Mouse (Mus musculus): Measurements from ENCODE around the gene Gm17654.
"Not testable (repeated sequence)": the region's sequence is repeated elsewhere in the genome, so short reads cannot be mapped to it uniquely, and the experiment has no call there.

DNA sequence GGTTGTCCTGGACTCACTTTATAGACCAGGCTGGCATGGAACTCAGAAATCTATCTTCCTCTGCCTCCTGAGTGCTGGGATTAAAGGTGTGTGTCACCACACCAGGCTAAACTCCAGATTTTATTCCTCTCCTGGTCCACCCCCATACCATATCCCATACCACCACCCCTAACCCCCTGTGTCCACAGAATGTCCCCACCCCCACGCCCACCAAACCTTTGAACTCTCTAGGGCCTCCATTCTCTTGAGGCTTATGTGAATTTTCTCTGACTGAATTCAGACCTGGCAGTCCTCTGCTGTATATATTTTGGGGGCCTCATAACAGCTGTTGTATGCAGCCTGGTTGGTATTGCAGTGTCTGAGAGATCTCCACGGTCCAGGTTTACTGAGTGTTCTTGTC is 40.8 kb downstream of the Gm17654 start:
- not testable (repeated sequence) for TF ChIP-seq POLR2A (IDR thresholded peaks at IDR 0.05; ENCODE audit: insufficient read length, low read depth); POLR2AphosphoS2 (IDR thresholded peaks at IDR 0.05; ENCODE audit: insufficient read length, low read depth); MYOG (IDR thresholded peaks at IDR 0.05; ENCODE audit: control insufficient read depth in 1 of 3, insufficient read depth in 1 of 3, insufficient read length in 2 of 3, low read depth in 2 of 3); TCF12 (IDR thresholded peaks at IDR 0.05; ENCODE audit: insufficient read depth, poor library complexity, severe bottlenecking)

Measured in myocyte (in vitro differentiated cells).